Mouse (Mus musculus): ENCODE measurements around the gene Lrrc9.
A peak's percentile ranks its signal among the peaks of the same experiment; 100 is the strongest.

Gene Lrrc9

DNA sequence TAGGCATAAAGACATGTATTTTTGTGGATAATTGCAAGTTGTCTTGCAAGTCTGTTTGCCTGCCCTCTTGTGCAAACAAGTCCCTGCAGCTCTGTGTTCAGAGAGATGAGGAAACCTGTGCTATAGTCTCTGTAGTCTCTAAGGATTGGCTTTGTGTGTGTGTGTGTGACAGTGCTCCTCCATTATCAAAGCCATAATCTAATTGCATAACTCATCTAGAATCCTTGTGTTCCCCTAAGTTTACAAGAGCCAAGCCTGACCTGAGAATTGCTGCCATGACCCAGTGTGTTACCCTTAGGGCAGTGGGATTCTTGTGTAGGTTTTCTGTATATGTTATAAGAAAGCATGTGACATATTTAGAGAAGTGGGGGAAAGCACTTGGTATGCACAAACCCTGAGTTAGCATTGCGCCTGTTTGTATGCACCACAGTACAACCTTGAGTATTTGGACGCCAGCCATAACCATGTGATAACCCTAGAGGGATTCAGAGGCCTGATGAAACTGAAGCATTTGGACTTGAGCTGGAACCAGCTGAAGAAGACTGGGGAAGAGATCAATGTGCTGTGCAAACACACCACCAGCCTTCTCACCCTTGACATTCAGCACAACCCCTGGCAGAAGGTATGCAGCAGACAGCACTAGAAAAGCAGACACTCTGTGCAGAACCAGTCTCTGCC, 35.2 kb downstream of the Lrrc9 start:
- no peak for DNase-seq

DNA sequence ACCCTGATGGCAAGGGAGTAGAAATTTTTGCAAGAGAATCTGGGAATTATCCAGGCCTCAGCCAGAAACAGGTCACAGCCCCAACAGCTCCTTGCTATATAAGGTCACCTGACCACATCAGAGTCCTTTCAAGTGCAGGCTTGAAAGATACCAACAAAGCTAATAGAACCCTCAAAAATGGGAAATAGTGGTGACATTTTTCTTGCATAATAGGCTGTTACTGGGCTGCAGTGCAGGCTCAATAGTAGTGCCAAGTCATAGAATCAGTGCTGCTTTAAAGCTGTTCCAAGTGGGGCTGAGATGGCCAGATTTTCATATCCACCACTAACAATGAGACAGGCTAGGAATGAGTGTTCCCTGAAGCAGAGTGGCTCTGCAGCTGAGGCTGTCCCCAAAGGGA, 40.6 kb downstream of the Lrrc9 start:
- DNase-seq: no peak

DNA sequence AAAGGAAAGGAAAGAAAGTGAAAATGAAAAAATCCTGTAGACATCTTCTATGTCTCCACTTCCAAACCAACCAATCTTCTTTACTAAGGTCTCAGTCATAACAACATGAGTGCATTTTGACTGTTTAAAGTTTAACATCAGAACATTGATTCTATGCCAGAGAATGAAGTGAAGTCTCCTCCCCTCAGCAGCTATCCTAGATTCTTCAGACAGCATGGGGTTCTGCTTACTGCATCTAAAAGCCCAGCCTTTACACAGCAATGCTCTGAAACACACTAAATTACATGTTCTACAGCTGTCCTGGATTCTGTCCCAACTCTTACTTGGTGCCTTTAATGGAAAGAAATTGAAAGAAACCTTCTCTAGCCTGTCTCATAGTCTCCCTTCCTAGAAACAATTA, 43.2 kb downstream of the Lrrc9 start:
- no peak for DNase-seq

DNA sequence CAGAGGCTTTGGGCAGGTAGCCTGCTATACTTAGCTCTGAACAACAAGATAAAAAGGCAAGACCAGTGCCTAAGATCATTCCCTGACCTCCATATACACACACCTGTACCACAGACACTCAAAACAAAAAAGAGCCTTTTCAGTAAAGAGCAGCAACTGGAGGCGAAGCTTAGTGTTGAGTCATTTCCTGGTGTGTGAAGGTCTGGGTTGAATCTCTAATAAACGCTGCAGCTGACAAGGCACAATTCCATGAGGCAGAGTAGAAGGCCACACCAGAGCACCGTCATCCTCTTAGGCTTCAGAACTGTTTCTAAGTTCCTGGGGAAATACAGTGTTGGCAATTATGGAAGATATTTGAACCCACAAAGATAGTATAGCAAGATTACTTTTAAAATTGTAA, 45.8 kb downstream of the Lrrc9 start:
- no peak for DNase-seq

DNA sequence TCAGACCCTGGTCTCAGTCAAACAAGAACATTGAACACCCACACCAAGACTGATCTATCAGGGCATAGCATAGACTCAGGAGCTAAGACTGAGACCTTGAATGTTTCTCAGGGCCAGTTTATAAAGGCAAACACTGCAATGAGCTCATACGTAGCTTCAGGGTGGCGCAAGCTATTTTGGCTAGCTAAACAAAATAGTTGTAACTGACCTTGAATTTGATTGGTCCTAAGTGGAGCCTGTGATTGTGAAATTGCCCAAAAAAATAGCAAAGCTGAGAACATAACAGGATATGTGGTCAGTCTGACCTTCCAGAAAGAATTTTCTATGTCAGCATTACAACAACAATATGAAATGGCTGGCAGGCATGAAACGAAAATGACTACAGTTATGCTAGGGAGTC, 48.3 kb downstream of the Lrrc9 start:
- no peak for DNase-seq

DNA sequence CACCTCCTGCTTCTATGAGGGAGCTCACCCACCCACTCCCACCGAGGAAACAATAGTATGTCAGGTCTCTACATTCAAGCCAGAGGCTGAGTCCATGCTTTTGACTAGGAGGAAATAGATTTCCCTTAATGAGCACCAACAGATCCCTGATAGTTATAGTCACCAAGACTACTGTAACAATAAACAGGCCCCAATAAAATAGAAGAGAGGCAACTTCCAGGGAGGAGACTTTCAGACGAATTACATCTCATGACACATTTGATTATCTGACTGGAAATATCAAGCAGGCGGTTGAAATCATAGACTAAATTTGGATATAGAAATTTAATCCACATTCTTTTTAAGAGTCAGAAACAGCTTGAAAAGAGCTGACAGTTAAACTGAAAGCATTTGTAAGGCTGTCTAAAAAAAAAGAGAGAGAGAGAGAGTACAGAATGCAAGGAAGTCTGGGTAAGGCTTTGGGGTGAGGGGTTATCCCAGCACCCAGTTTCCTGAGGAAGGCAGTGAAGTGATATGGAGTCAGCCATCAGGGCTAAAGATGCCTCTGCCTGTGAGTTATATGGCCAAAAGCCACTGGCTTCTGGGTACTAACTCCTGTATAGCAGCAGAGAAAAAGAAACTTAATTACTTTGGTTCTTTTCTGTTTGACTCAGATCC, 49.5 kb downstream of the Lrrc9 start:
- DNase-seq: no peak

- DNase-seq: no peak
Observed at GRCm38 (mm10) chr12:72496866-72497600, 55.4 kb downstream of the Lrrc9 start.

GRCm38 (mm10) chr12:72509606-72510005, 67.9 kb downstream of the Lrrc9 start:
- no peak for DNase-seq

GRCm38 (mm10) chr12:72515446-72515845, 73.8 kb downstream of the Lrrc9 start:
- no peak for DNase-seq

GRCm38 (mm10) chr12:72518114-72518728, 76.6 kb downstream of the Lrrc9 start:
- DNase-seq: no peak

GRCm38 (mm10) chr12:72519352-72519751, 77.7 kb downstream of the Lrrc9 start:
- no peak for DNase-seq

DNA sequence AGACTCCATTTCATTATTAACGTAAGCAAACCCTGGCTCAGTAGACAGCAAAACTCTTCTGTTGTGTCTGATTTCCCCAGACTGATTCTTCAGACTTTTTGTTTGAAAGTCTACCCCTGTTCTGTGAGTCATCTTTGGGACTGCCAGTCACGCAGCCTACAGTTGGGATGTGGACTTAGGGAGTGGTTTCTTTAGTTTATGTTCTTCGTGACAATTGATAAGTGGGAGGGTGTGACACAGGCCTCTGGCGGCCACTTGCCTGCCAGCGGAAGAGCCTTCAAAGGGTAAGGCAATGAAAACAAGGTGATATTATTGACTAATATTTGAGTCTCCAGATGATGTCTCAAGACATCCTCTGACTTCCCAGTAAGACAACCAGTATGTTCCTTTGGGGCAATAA, 78.2 kb downstream of the Lrrc9 start:
- DNase-seq: no peak

DNA sequence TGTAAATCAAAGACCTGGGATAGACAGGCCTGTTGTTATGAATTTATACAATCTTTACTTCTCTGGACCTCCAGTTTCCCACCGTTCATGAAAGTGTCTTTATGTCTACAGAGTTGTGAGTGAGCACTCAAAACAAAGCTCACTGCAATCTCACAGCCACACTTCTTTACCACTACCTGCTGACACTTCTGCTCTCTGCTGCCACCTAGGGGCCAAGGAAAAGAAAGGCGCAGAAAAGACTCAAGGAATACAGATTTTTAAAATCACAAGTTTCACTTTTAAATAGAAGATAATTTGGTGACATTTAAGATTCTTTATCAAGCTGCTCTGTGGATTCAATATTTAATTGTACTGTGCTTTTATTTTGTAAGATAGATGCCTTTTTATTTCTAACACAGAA, 79.0 kb downstream of the Lrrc9 start:
- no peak for DNase-seq

DNA sequence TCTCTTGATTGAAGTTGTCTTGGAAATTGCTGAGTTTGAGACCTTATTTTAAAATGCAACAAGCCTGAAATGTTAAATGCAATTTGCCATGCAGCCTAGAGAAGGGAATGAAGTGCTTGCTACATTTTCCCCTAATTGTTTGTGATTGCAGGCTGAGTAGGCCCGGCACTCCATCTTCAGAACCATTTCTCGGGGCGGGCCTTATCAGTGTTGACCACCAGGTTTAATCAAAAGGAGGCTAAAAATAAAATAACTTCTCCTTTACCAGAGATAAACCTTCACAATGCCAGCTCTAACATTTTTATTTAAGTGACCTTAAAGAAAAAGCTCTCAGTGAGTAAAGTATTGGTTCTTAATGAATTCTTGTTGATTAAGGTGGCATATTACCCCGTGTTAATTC, 83.9 kb downstream of the Lrrc9 start:
- no peak for DNase-seq

DNA sequence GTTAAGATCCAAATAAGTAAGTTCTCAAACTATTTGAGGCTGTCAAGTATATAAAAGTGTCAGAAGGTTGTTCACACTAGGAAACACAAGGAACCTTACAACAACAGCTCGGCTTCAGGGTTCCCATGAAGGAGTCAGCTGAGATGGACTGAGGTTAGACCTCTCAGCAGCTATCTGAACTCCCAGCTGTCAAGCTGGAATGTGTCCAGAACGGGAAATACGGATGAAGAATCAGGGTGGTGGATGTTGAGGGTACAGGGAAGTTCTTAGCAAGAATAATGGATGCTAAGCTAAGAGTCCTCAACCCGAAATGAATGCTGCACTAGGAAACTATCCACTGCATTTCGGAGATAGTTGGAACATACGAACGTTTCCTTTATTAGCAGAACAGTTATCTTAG, 90.6 kb downstream of the Lrrc9 start:
- DNase-seq: no peak

- no peak for DNase-seq
Observed at GRCm38 (mm10) chr12:72533986-72534385, 92.3 kb downstream of the Lrrc9 start.

DNA sequence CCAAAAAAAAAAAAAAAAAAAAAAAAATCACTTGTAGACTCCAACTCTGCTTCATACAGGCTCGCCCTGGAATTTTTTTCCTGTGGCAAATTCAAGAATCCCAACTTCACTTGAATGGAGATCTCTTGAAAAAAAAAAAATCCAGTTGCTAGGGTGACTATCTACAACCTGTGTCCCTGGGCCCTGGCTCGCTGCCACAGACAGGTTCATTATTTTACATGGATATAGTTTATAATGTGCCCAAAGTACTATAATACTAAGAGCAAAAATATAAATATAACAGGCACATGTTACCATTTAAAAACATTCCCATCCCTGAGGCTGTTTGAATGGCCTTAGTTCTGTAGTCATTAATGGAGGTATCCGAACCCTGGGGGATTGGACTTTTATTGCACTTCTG, 93.9 kb downstream of the Lrrc9 start:
- DNase-seq: peak; percentile 14

DNA sequence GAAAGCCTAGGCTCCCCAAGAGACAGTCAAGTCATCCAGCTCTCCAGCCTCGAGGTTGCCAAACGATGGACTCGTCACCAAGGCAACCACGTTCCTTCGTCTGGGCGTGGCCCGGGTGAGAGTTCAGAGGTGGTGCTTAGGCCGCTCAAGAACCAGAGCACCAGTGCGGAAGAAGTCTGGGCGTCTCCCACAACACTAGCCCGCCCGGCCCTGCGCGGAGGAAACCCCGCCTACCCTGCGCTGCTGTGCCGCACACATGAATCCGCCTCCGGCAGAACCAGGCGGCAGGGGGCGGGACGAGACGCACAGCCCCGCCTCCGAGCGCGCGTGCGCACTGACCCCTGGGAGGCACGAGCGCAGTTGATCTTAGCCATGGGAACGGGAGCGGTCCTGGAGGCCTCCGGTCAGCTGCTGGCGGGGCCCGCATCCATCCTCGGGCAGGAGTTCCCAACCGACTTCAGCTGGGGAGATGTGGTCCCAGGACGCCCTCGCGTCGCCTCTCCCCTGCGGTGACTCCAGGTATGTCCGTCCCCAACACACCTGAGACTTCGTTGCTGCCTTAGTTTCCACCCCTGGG, 94.4 kb downstream of the Lrrc9 start, which contains the start of gene Pcnx4:
Gene Pcnx4, plus strand, starts transcription at position 363 of the 577 bp plus-strand sequence.
- DNase-seq: peak; percentile 95

DNA sequence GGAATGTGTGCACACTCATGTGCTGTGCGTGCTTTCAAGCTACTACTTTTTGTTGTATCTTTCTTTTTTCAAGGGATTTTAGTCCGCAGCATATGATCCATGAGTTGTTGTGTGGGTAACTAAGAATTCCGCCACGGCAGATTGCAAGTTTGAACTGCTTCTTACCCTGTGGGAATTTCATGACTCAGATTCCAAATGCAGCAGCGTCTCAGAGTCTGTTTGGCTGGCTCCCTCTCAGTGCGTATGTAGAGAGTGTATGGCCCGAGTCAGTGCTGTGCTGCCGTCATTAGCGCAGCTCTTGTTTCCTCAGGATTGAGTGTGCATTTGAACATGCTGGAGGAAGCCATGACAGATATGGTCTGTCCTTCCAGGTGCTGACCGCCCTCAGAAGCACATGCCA, 96.9 kb downstream of the Lrrc9 start:
- DNase-seq: peak; percentile 17

- DNase-seq: no peak
Observed at GRCm38 (mm10) chr12:72554347-72554746, 112.7 kb downstream of the Lrrc9 start.

- no peak for DNase-seq
Observed at GRCm38 (mm10) chr12:72564281-72564795, 122.7 kb downstream of the Lrrc9 start.

All from layer of hippocampus, adult 9-11 months (tissue).